Mouse (Mus musculus) MEL (cell line): ENCODE data around the gene Fanca. TPM values are rescaled to one million over a fixed set of nuclear protein-coding genes. Genes with fewer than 3 reads are reported as not detected.
"Not testable (repeated sequence)": the region's sequence is repeated elsewhere in the genome, so short reads cannot be mapped to it uniquely, and the experiment has no call there.

Experiments used
- DNase-seq: peaks from one replicate; pipeline ENCODE4 v3.0.0; 2011; ENCODE audit warnings: low read depth, low spot score
- H3K27ac ChIP-seq: 2 replicates; pipeline ENCODE4 v1.5.1; 2012; ENCODE audit warnings: low read depth, mild to moderate bottlenecking, control low read depth, low read length, moderate library complexity; ENCODE audit not compliant: control insufficient read depth
- H3K27me3 ChIP-seq, 2 experiments: fragments of 150-350 bp in 1 of 2; sonication (generic) in 1 of 2; 2 replicates each; pipeline ENCODE4 v1.6.1; 2012; ENCODE audit warnings: low read length in 2 of 2, mild to moderate bottlenecking in 2 of 2, improper control_type of control experiment in 1 of 2, moderate library complexity in 1 of 2; ENCODE audit not compliant: insufficient read depth in 2 of 2, control insufficient read depth in 1 of 2
- H3K36me3 ChIP-seq, 2 experiments: 2 replicates each; pipeline ENCODE4 v1.6.1; 2012 to 2014; ENCODE audit warnings: low read length in 2 of 2, improper control_type of control experiment in 1 of 2, inconsistent platforms in 1 of 2, mild to moderate bottlenecking in 1 of 2; ENCODE audit not compliant: insufficient read depth in 2 of 2, control insufficient read depth in 1 of 2
- H3K4me1 ChIP-seq, 2 experiments: fragments of 150-350 bp in 1 of 2; sonication (generic) in 1 of 2; 2 replicates each; pipeline ENCODE4 v1.6.1; 2012; ENCODE audit warnings: low read length in 2 of 2, improper control_type of control experiment in 1 of 2, mild to moderate bottlenecking in 1 of 2; ENCODE audit not compliant: insufficient read depth in 2 of 2, control insufficient read depth in 1 of 2
- H3K4me3 ChIP-seq, 2 experiments: fragments of 150-350 bp in 1 of 2; sonication (generic) in 1 of 2; 2 replicates each; pipeline ENCODE4 v1.5.1; 2012; ENCODE audit warnings: low read depth in 2 of 2, low read length in 2 of 2, mild to moderate bottlenecking in 2 of 2, moderate library complexity in 2 of 2, control low read depth in 1 of 2, improper control_type of control experiment in 1 of 2; ENCODE audit not compliant: control insufficient read depth in 1 of 2, insufficient read depth in 1 of 2
- H3K79me2 ChIP-seq: 2 replicates; pipeline ENCODE4 v1.6.1; 2012; ENCODE audit warnings: mild to moderate bottlenecking, low read length, moderate library complexity; ENCODE audit not compliant: control insufficient read depth, poor library complexity, insufficient read depth
- H3K9ac ChIP-seq: 2 replicates; pipeline ENCODE4 v1.6.1; 2012; ENCODE audit warnings: low read depth, mild to moderate bottlenecking, control low read depth, low read length, moderate library complexity; ENCODE audit not compliant: control insufficient read depth, poor library complexity, severe bottlenecking
- H3K9me3 ChIP-seq: fragments of 150-350 bp; sonication (generic); replicated peaks from 2 replicates; pipeline ENCODE4 v1.6.1; 2012; ENCODE audit warnings: mild to moderate bottlenecking, low read length, improper control_type of control experiment, moderate library complexity; ENCODE audit not compliant: insufficient read depth
- BHLHE40 ChIP-seq: IDR thresholded peaks from 2 replicates; pipeline ENCODE4 v1.6.1; 2012; ENCODE audit warnings: low read depth, mild to moderate bottlenecking, inconsistent platforms, low read length, improper control_type of control experiment, borderline replicate concordance
- CHD1 ChIP-seq: IDR thresholded peaks from 2 replicates; pipeline ENCODE4 v1.6.1; 2012; ENCODE audit warnings: low read depth, mild to moderate bottlenecking, inconsistent platforms, low read length, improper control_type of control experiment
- CTCF ChIP-seq, 3 experiments: IDR thresholded peaks in 2 of 3; conservative IDR thresholded peaks in 1 of 3; 2 replicates each; pipeline ENCODE4 v1.5.1; 2011 to 2012; ENCODE audit warnings: low read length in 3 of 3, low read depth in 2 of 3, mild to moderate bottlenecking in 2 of 3, improper control_type of control experiment in 1 of 3, inconsistent platforms in 1 of 3, mixed read lengths in 1 of 3, moderate library complexity in 1 of 3; ENCODE audit not compliant: control insufficient read depth in 1 of 3, insufficient read depth in 1 of 3, poor library complexity in 1 of 3, severe bottlenecking in 1 of 3
- E2F4 ChIP-seq: IDR thresholded peaks from 2 replicates; pipeline ENCODE4 v1.6.1; 2011; ENCODE audit warnings: low read depth, low read length, improper control_type of control experiment, borderline replicate concordance
- ETS1 ChIP-seq: IDR thresholded peaks from 2 replicates; pipeline ENCODE4 v1.6.1; 2012; ENCODE audit warnings: low read depth, mild to moderate bottlenecking, inconsistent platforms, low read length, improper control_type of control experiment, moderate library complexity
- GABPA ChIP-seq: IDR thresholded peaks from 2 replicates; pipeline ENCODE4 v1.6.1; 2012; ENCODE audit warnings: low read depth, mild to moderate bottlenecking, inconsistent platforms, low read length, improper control_type of control experiment, moderate library complexity
- KAT2A ChIP-seq: conservative IDR thresholded peaks from 2 replicates; pipeline ENCODE4 v1.6.1; 2012; ENCODE audit warnings: low read depth, low read length, improper control_type of control experiment, inconsistent platforms
- MYC ChIP-seq: IDR thresholded peaks from 2 replicates; pipeline ENCODE4 v1.6.1; 2011; ENCODE audit warnings: low read depth, mild to moderate bottlenecking, low read length, improper control_type of control experiment, moderate library complexity
- NELFE ChIP-seq: IDR thresholded peaks from 2 replicates; pipeline ENCODE4 v1.6.1; 2011; ENCODE audit warnings: low read depth, low read length, improper control_type of control experiment
- POLR2AphosphoS5 ChIP-seq: IDR thresholded peaks from 2 replicates; pipeline ENCODE4 v1.6.1; 2012; ENCODE audit warnings: low read depth, borderline replicate concordance, mild to moderate bottlenecking, inconsistent platforms, low read length, moderate library complexity, mixed read lengths
- RAD21 ChIP-seq: IDR thresholded peaks from 2 replicates; pipeline ENCODE4 v1.6.1; 2011; ENCODE audit warnings: mild to moderate bottlenecking, low read depth, low read length, improper control_type of control experiment
- SMC3 ChIP-seq: IDR thresholded peaks from 2 replicates; pipeline ENCODE4 v1.6.1; 2011; ENCODE audit warnings: low read depth, low read length, improper control_type of control experiment
- ZC3H11A ChIP-seq: IDR thresholded peaks from 2 replicates; pipeline ENCODE4 v1.6.1; 2012; ENCODE audit warnings: low read depth, mild to moderate bottlenecking, inconsistent platforms, low read length, improper control_type of control experiment
- ZKSCAN1 ChIP-seq: IDR thresholded peaks from 2 replicates; pipeline ENCODE4 v1.6.1; 2012; ENCODE audit warnings: low read depth, mild to moderate bottlenecking, inconsistent platforms, low read length, improper control_type of control experiment, moderate library complexity
- ZNF384 ChIP-seq: IDR thresholded peaks from 2 replicates; pipeline ENCODE4 v1.6.1; 2012; ENCODE audit warnings: low read depth, mild to moderate bottlenecking, inconsistent platforms, low read length, improper control_type of control experiment
- polyA plus RNA-seq, 2 experiments: library from polyadenylated mRNA; stranded (reverse) in 1 of 2; unstranded in 1 of 2; fragments of >175 nt in 1 of 2; fragments of >200 nt in 1 of 2; gene quantifications; 2 replicates each; pipeline versions ENCODE4 v1.2.1 to v1.2.4; 2012; ENCODE audit warnings: low replicate concordance in 2 of 2, low read depth in 1 of 2; ENCODE audit not compliant: insufficient read length in 2 of 2, insufficient read depth in 1 of 2, missing spikeins in 1 of 2
- total RNA-seq: library from RNA; depleted of rRNA; stranded (reverse); fragments of 300-350 nt; gene quantifications from 2 replicates; pipeline ENCODE4 v1.2.3, GENCODE M21; 2012

The Fanca gene
- total and polyA plus RNA-seq, 3 experiments, result 32.2 to 75.9 TPM; not detected in 1

DNA sequence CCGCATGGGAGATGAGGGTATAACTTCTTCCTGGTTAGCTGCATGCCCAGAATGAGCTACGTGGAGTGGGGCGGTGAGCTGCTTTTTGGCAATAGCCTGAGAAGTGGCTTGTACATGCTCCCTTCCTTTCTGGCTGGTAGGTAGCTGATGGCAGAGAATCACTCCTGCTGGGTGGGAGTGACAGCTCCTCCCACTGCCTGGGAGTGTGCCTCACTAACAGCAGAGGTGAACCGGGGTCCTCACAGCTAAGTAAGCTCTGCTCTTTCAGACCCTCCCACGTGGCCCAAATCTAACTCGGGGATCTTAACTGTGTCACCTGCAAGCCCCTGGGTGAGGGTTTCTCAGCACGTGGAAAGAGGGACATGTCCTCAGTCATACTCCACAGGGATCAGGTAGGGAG lies 85.8 kb downstream of the Fanca start:
- Histone ChIP-seq H3K27me3 (no peaks in the 10 kb centered on the region; a peak in 1 of 4 replicates), H3K27ac (no peak overlapping the region), H3K4me3 (no peak overlapping the region), H3K9ac (no peak overlapping the region), H3K79me2 (no peaks in the 10 kb centered on the region; the same call in 1 of the 2 replicates), H3K9me3 (no peaks in the 10 kb centered on the region), H3K4me1 (peaks cover 0 to 9% of the 10 kb centered on the region in 2 experiments; a peak in 1 of 4 replicates), H3K36me3 (no peaks in the 10 kb centered on the region; a peak in 1 of 4 replicates)
- DNase-seq, result no peak
- no peak for TF ChIP-seq CHD1
- TF ChIP-seq GABPA, result no peak
- no peak for TF ChIP-seq ZNF384
- TF ChIP-seq ZKSCAN1, result no peak
- no peak for TF ChIP-seq MYC
- TF ChIP-seq KAT2A, result no peak
- no peak for TF ChIP-seq BHLHE40
- no peak for TF ChIP-seq RAD21
- TF ChIP-seq ZC3H11A, result no peak
- no peak for TF ChIP-seq NELFE
- no peak for TF ChIP-seq E2F4
- TF ChIP-seq SMC3, result no peak

DNA sequence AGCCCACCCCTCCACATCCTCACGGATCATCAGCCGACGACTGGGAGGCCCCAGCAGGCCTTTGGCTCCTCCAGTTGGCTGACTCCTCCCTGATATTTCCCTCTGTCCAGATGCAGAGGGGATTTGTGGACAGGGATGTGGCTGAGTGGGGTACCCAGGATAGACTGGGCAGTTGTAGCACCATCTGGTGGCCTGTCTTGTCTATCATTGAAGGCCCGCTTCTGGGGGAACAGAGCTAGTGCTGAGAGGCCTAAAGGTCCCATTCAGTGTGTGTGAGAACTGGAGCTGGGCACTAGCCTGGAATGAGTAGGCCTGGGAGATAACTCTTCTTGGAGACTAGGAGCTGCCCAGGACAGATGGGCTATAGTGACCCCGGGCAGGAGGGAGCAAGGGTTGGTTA lies 86.6 kb downstream of the Fanca start:
- no peak overlapping the region for H3K9ac ChIP-seq
- no peak for DNase-seq
- H3K4me1 ChIP-seq, result peaks cover 0 to 9% of the 10 kb centered on the region in 2 experiments; a peak in 1 of 4 replicates
- no peak for TF ChIP-seq ETS1
- TF ChIP-seq POLR2AphosphoS5, result no peak
- peak; percentile 36; the same call in 1 of the 2 replicates for TF ChIP-seq SMC3
- peak in 2 of 3 experiments; percentile 39; a peak in 3 of 6 replicates for TF ChIP-seq CTCF (IDR thresholded peaks at IDR 0.05 in 2 of 3, conservative IDR thresholded peaks at IDR 0.05 in 1 of 3; ENCODE audit: control insufficient read depth in 1 of 3, insufficient read depth in 1 of 3, low read depth in 2 of 3, low read length in 3 of 3, poor library complexity in 1 of 3, severe bottlenecking in 1 of 3)
- H3K9me3 ChIP-seq, result no peaks in the 10 kb centered on the region
- no peaks in the 10 kb centered on the region; a peak in 2 of 4 replicates for H3K36me3 ChIP-seq
- H3K27me3 ChIP-seq, result no peaks in the 10 kb centered on the region
- H3K79me2 ChIP-seq, result no peaks in the 10 kb centered on the region; the same call in 1 of the 2 replicates
- H3K27ac ChIP-seq, result no peak overlapping the region
- no peak overlapping the region for H3K4me3 ChIP-seq

DNA sequence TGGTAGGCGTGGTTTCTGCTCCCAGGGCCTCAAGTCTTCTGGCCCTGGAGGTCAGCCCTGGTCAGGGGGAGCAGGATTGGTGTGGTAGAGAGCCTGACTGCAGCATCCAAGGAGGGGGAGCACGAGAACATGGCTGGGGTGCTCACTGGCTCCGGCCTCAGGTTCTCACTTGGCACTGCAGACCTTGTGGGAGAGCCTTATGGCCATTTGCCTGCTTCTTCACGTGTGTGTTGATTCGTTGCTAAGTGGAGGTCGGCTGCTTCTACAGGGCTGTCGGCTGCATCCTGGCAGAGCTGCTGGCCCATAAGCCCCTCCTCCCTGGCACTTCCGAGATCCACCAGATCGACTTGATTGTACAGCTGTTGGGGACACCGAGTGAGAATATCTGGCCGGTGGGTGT lies 88.0 kb downstream of the Fanca start:
- not testable (repeated sequence) for H3K9me3 ChIP-seq, H3K27me3 ChIP-seq, H3K9ac ChIP-seq, H3K79me2 ChIP-seq, H3K27ac ChIP-seq, DNase-seq, H3K36me3 ChIP-seq, H3K4me3 ChIP-seq, H3K4me1 ChIP-seq
